Mouse (Mus musculus) CD4-positive helper T cell, adult 2 months (primary cell): ENCODE measurements at regions not wholly inside any gene's neighbourhood (a gene's known extent, or its start where the extent isn't known, plus 50 kb on each side); places are given as distances from the start of the nearest gene placed in this dataset.
A peak's percentile ranks its signal among the peaks of the same experiment; 100 is the strongest.

Experiments used
- DNase-seq: peaks from one replicate; pipeline ENCODE4 v3.0.0-alpha.2; 2012; ENCODE audit warnings: low read depth, missing footprints, low spot score

DNA sequence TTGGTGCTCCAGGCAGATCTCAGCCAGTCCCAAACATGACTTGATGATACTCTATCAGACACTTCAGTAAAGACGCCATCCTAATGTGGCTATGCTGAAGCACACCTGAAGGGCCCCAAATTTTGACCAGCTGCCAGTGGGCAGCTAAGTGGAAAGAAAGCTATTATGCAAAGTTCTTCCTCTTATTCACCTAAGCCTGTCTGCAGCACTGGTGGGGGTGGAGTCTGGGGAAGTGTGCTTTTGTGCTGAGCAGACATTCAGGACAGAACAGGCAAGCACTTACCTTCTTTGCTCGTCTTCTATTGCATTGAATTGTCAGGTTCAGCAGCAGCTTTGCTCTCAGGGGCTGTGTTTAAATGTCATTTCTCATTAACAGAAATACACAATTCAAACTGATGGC lies 200.7 kb downstream of the Pla2g4a start:
- no peak for DNase-seq

- no peak for DNase-seq
These were observed 202.3 kb downstream of the Pla2g4a start for GRCm38 (mm10) chr1:149758783-149759132.

DNA sequence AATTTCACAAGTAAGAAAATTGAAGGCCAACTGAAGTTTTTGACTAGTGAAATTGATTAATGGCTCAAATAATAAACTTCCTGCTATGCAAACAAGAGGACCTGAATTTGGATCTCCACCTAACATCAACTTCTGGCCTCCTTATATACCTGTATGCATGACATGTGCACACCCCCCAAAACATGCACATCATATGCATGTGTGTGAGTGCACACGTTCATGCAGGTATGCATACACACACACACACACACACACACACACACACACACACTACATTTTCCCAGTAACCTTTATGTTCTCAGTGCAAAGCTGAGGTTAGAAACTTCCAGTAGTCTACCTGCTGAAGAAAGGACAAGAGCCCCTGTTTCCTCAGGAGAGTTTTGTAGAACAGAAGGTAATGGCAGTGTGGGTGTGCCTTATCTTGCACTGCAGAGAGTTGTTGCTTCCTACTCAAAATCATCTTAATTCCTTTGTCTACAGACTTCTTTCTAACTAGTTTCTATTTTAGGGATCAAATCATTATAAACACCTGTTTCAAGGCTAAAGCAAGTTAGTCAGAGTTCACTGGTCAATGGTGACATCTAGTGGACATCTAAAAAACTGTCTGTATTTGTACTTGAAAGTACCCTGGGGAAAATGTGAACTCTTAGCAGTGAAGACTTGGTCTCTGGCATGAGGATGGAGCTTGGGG lies 202.9 kb downstream of the Pla2g4a start:
- DNase-seq, result peak; percentile 5

DNA sequence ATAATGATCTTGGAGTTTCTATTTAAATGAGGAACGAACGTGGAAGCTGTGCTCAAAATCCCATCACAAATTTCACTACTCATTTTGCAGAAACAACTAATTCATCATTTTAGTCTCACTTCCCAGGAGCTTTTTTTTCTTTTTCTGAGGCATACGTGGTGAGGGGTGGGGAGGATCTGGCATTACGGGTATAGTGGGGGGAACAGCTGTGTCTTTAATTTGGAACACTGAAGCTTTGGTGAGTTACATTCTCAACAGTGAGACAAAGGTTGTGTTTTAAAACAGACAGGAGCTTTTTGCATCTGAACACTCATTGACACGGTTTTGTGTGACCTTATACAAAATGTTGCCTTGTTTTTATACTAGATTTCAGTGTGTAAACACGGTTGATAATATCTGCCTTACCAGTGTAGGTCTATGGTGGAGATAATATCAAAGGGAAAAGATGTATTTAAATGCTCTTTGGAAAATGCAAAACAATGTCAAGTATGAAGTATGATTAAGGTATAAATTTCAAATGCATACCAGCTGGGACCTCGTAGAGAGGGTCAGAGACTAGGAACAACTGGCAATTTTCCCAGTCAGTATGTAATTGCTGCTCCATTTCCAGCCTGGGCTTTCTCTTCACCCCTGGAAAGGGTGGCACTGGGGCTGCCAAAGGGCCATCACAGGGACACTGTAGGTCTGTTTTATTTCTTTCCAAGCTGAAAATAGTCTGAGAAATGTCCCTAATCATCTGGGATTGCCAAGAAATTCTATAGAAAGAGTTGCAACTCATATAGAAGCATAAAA lies 207.6 kb downstream of the Pla2g4a start:
- no peak for DNase-seq

DNA sequence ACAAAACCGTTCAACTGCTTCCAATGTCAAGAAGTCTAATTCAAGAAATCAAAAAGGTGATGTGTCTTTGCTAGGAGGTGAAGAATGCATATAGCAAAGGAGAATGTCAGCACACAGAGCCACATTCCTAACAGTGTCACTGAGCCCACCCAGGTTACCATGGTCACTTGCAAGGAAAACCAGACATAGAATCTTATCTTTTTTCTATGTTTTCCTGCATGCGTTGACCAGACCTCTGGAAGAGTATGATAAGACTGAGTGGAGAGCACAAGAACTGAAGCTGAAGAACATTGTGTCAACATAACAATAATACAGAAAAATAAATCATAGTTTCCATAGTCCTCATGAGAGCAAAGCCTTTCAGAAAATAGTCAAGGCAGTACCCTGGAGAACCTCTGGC lies 211.7 kb downstream of the Pla2g4a start:
- DNase-seq, result no peak

- no peak for DNase-seq
These were observed 222.1 kb downstream of the Pla2g4a start for GRCm38 (mm10) chr1:149738959-149739358.

DNA sequence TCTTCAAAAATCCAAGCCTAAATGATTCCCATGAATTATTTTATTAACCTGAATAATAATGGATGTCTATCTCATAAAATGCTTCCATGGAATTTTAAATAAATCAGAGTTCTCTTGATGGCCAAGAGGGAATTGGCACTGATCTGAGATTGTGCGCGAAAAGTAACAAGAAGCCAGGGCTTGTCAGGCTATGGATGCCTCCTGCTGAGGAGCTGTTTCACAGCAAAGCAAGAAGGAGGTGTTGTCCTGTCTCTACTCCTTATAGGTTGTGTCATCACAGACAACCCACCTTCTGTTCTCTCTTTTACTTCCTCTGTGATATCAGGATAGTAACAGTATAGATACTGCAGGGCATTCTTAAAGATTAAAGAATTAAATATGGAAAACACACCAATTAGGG lies 226.8 kb downstream of the Pla2g4a start:
- no peak for DNase-seq

DNA sequence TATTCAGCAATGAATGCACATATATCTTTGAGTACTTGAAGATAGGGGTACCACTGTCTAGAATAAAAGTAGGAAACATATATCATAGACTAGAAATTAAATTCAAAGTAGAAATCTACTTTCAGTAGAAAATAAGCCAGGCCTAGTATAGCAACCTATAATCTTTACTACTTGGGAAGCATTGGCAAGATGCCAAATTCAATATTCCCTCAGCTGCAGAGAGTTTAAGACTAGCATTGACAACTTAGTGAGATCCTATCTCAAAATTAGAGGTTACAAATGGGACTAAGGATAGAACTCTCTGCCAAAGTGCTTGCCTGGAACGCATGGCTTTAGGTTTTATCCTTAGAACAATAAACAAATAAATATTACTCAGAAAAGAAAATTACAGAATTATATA lies 245.9 kb downstream of the Pla2g4a start:
- no peak for DNase-seq

- DNase-seq, result no peak
These were observed 248.8 kb downstream of the Pla2g4a start for GRCm38 (mm10) chr1:149712330-149712729.

GRCm38 (mm10) chr1:149705223-149705622 lies 255.9 kb downstream of the Pla2g4a start:
- DNase-seq, result no peak

GRCm38 (mm10) chr1:149699411-149699810 lies 261.7 kb downstream of the Pla2g4a start:
- no peak for DNase-seq

GRCm38 (mm10) chr1:149674166-149674565 lies 286.9 kb downstream of the Pla2g4a start:
- no peak for DNase-seq

- DNase-seq, result no peak
These were observed 288.5 kb downstream of the Pla2g4a start for GRCm38 (mm10) chr1:149672571-149672970.

DNA sequence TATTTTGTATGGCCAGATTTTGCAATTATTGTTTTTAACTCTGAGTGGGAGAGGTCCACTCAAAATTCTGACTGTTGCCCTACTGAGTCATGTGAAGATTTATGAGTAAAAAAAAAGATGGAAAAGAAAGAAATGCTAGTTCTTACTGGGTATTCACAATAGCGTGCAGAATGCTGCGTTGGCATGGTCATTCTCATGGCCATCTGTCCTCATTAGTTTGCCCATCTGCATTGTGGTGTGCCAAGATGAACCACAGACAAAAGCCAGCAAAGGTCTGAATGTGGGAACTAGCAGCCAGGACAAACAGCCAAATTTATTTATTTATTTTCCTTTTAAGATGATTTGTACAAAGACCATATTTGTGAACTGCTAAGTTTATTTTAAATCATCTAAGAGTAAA lies 289.0 kb downstream of the Pla2g4a start:
- DNase-seq, result no peak

DNA sequence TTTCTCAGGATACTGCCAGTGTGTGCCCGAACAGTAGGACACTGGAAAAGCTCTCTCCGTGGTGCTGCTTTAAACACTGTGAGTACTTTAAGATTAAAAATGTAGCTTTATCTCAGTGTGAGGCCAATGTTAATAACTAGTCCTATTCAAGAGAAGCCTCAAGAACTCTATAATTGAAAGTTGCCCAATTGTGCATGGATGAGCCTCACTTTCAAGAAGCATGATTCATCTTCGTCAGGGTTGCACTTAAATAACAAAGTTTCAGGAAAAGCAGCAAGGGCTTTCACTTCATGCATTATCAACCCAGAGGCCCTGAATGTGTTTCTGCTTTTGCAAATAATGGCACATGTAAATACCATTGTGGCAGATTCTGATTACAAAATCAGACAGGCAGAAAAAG lies 290.0 kb downstream of the Pla2g4a start:
- DNase-seq, result no peak
